Mouse (Mus musculus) ZHBTc4 (cell line): ENCODE measurements around the gene Olfr1212.

Experiments
- DNase-seq: peaks from one replicate; pipeline ENCODE4 v3.0.0-alpha.2; 2011; ENCODE audit warnings: low read depth, low spot score

Olfr1212 gene

GRCm38 (mm10) chr2:88953669-88954068 is at the start of gene Olfr1212:
Gene Olfr1212 (plus strand): TSS chr2:88953969.
- DNase-seq, result no peak

- no peak for DNase-seq
Measured at GRCm38 (mm10) chr2:88915057-88915456, 38.7 kb upstream of the Olfr1212 start, which contains the start of gene Olfr1209. Gene Olfr1209 (minus strand): TSS chr2:88915157.

GRCm38 (mm10) chr2:88938011-88938410 is 15.8 kb upstream of the Olfr1212 start, which contains the start of gene Olfr1211:
Gene Olfr1211 (minus strand): TSS chr2:88938111.
- no peak for DNase-seq

GRCm38 (mm10) chr2:88980181-88980580 is 26.4 kb downstream of the Olfr1212 start, which contains the start of gene Gm13762:
Gene Gm13762 (minus strand): TSS chr2:88980281.
- no peak for DNase-seq

GRCm38 (mm10) chr2:88992553-88992952 is 38.8 kb downstream of the Olfr1212 start, which contains the start of gene Olfr1214:
Gene Olfr1214 (minus strand): TSS chr2:88992653.
- no peak for DNase-seq

GRCm38 (mm10) chr2:89006873-89007272 is 53.1 kb downstream of the Olfr1212 start, which contains the start of gene Olfr1215:
Gene Olfr1215 (minus strand): TSS chr2:89006973.
- no peak for DNase-seq
